Mouse (Mus musculus) ES-Bruce4 (cell line): ENCODE results near the gene Tenm3. TPM values are rescaled to one million over a fixed set of nuclear protein-coding genes. Genes with fewer than 3 reads are reported as not detected.
A peak's percentile ranks its signal among the peaks of the same experiment; 100 is the strongest.

Experiments
- H3K27ac ChIP-seq: 2 replicates; pipeline ENCODE4 v1.5.1; 2012; ENCODE audit warnings: low read length, inconsistent platforms; ENCODE audit not compliant: insufficient read depth
- H3K27me3 ChIP-seq: 2 replicates; pipeline ENCODE4 v1.6.1; 2012; ENCODE audit warnings: mild to moderate bottlenecking, low read length, inconsistent platforms; ENCODE audit not compliant: control insufficient read depth, poor library complexity, insufficient read depth, severe bottlenecking
- H3K36me3 ChIP-seq: 2 replicates; pipeline ENCODE4 v1.6.1; 2012; ENCODE audit warnings: inconsistent platforms, mild to moderate bottlenecking, low read length, moderate library complexity; ENCODE audit not compliant: control insufficient read depth, poor library complexity, insufficient read depth, severe bottlenecking
- H3K4me1 ChIP-seq: one replicate; pipeline ENCODE4 v1.8.1; 2011; ENCODE audit warnings: low read length; ENCODE audit not compliant: control insufficient read depth, insufficient read depth
- H3K4me3 ChIP-seq: 2 replicates; pipeline ENCODE4 v1.5.1; 2011; ENCODE audit warnings: low read depth, mild to moderate bottlenecking, low read length
- H3K9ac ChIP-seq: 2 replicates; pipeline ENCODE4 v1.6.1; 2012; ENCODE audit warnings: low read depth, mild to moderate bottlenecking, inconsistent platforms; ENCODE audit not compliant: poor library complexity, severe bottlenecking
- H3K9me3 ChIP-seq: replicated peaks from 2 replicates; pipeline ENCODE4 v1.6.1; 2012; ENCODE audit warnings: mild to moderate bottlenecking, low read length, inconsistent platforms; ENCODE audit not compliant: control insufficient read depth, poor library complexity, insufficient read depth, severe bottlenecking
- CTCF ChIP-seq: IDR thresholded peaks from one replicate; pipeline ENCODE4 v1.8.1; 2011; ENCODE audit warnings: low read depth, low read length
- EP300 ChIP-seq: IDR thresholded peaks from 2 replicates; pipeline ENCODE4 v1.6.1; 2011; ENCODE audit warnings: low read depth, low read length; ENCODE audit not compliant: insufficient read depth
- POLR2A ChIP-seq: IDR thresholded peaks from one replicate; pipeline ENCODE4 v1.8.1; 2011; ENCODE audit warnings: low read length; ENCODE audit not compliant: insufficient read depth
- polyA plus RNA-seq: library from polyadenylated mRNA; stranded (reverse); fragments of >200 nt; gene quantifications from 2 replicates; pipeline ENCODE4 v1.2.4, GENCODE M21; 2011; ENCODE audit warnings: low read depth; ENCODE audit not compliant: missing spikeins, insufficient read depth, insufficient read length

Gene Tenm3
- polyA plus RNA-seq, 1 experiment, result 19.2 TPM

- H3K4me1 ChIP-seq, result no peaks in the 10 kb centered on the region
- no peaks in the 10 kb centered on the region for H3K27me3 ChIP-seq
- H3K4me3 ChIP-seq, result no peak overlapping the region
- H3K9ac ChIP-seq, result no peak overlapping the region
- peaks cover 5% of the 10 kb centered on the region; the same call in 1 of the 2 replicates for H3K9me3 ChIP-seq
- TF ChIP-seq EP300 (no peak), CTCF (no peak), POLR2A (no peak)
- H3K27ac ChIP-seq, result no peak overlapping the region
- H3K36me3 ChIP-seq, result no peaks in the 10 kb centered on the region
Measured at GRCm38 (mm10) chr8:48649415-48649814, 194.3 kb downstream of the Tenm3 start.

- Histone ChIP-seq H3K9ac (no peak overlapping the region), H3K4me1 (no peaks in the 10 kb centered on the region), H3K9me3 (peaks cover 9% of the 10 kb centered on the region), H3K27me3 (no peaks in the 10 kb centered on the region), H3K27ac (no peak overlapping the region), H3K4me3 (0 out of 2 replicates have a peak overlapping the region, but pooled peaks have one; percentile 5), H3K36me3 (no peaks in the 10 kb centered on the region)
- TF ChIP-seq POLR2A (no peak), CTCF (no peak), EP300 (no peak)
Measured at GRCm38 (mm10) chr8:48646110-48646509, 197.6 kb downstream of the Tenm3 start.

GRCm38 (mm10) chr8:48638129-48638528, 205.6 kb downstream of the Tenm3 start:
- no peak overlapping the region for H3K9ac ChIP-seq
- H3K4me1 ChIP-seq, result no peaks in the 10 kb centered on the region
- no peaks in the 10 kb centered on the region for H3K27me3 ChIP-seq
- no peak overlapping the region for H3K4me3 ChIP-seq
- no peaks in the 10 kb centered on the region for H3K9me3 ChIP-seq
- H3K36me3 ChIP-seq, result no peaks in the 10 kb centered on the region
- no peak overlapping the region for H3K27ac ChIP-seq
- TF ChIP-seq CTCF, result no peak
- TF ChIP-seq POLR2A, result no peak
- TF ChIP-seq EP300, result no peak

GRCm38 (mm10) chr8:48636979-48637378, 206.8 kb downstream of the Tenm3 start:
- Histone ChIP-seq H3K36me3 (no peaks in the 10 kb centered on the region), H3K9me3 (no peaks in the 10 kb centered on the region), H3K4me1 (no peaks in the 10 kb centered on the region), H3K27ac (no peak overlapping the region), H3K9ac (no peak overlapping the region), H3K27me3 (no peaks in the 10 kb centered on the region), H3K4me3 (no peak overlapping the region)
- no peak for TF ChIP-seq EP300
- TF ChIP-seq CTCF, result no peak
- no peak for TF ChIP-seq POLR2A

GRCm38 (mm10) chr8:48635815-48636214, 207.9 kb downstream of the Tenm3 start:
- H3K27me3 ChIP-seq, result no peaks in the 10 kb centered on the region
- no peak overlapping the region for H3K9ac ChIP-seq
- no peak for TF ChIP-seq EP300
- TF ChIP-seq CTCF, result no peak
- no peak for TF ChIP-seq POLR2A
- H3K27ac ChIP-seq, result no peak overlapping the region
- no peak overlapping the region for H3K4me3 ChIP-seq
- H3K9me3 ChIP-seq, result no peaks in the 10 kb centered on the region
- H3K4me1 ChIP-seq, result no peaks in the 10 kb centered on the region
- H3K36me3 ChIP-seq, result no peaks in the 10 kb centered on the region

- Histone ChIP-seq H3K4me3 (no peak overlapping the region), H3K9me3 (no peaks in the 10 kb centered on the region), H3K36me3 (no peaks in the 10 kb centered on the region), H3K27me3 (no peaks in the 10 kb centered on the region), H3K9ac (no peak overlapping the region), H3K27ac (no peak overlapping the region), H3K4me1 (no peaks in the 10 kb centered on the region)
- no peak for TF ChIP-seq POLR2A
- TF ChIP-seq CTCF, result no peak
- no peak for TF ChIP-seq EP300
Measured at GRCm38 (mm10) chr8:48633426-48633825, 210.3 kb downstream of the Tenm3 start.
